Mouse (Mus musculus) left cerebral cortex, adult 11 months (tissue): ENCODE data around the gene Psmb10.
A peak's percentile ranks its signal among the peaks of the same experiment; 100 is the strongest.
"Not testable (repeated sequence)": the region's sequence is repeated elsewhere in the genome, so short reads cannot be mapped to it uniquely, and the experiment has no call there.

Source experiments
- DNase-seq: peaks from one replicate; pipeline ENCODE4 v3.0.0; 2022; ENCODE audit warnings: low spot score

Gene Psmb10

DNA sequence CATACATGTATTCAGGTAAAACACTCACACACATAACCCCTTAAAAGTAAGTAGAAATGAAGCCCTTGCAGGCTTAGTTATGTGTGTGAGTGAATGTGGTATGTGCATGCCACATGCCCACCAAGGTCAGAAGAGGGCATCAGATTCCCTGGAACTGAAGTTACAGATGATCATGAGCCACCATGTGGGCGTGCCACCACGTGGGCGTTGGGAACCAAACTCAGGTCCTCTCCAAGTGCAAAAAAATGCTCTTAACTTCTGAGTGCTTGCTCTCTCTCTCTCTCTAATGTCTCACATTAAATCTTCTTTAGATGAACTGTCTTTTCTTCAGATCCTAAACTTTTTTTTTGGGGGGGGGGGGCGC lies at the start of gene Psmb10:
Psmb10 (minus strand) TSS at position 139 of the 364 bp plus-strand sequence.
- no peak for DNase-seq

DNA sequence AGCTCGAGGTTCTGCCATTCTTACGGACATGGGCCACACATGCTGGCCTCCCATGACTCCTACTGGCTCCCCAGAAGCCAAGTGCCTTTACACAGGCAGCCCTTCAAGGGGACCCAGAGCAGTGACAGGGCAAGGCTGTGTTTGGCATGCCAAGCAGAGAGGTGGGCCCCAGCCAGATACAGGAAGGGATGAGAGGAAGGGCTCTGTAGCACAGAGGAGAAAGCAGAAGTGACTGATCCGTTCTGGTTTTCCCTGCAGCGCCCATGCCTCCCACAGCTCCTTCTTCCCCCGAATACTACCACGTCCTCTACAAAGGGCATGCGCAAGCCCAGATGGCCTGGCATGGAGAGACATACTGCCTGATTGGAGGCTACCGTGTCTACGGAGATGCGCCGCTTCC lies 45.2 kb upstream of the Psmb10 start:
- DNase-seq: not testable (repeated sequence)

DNA sequence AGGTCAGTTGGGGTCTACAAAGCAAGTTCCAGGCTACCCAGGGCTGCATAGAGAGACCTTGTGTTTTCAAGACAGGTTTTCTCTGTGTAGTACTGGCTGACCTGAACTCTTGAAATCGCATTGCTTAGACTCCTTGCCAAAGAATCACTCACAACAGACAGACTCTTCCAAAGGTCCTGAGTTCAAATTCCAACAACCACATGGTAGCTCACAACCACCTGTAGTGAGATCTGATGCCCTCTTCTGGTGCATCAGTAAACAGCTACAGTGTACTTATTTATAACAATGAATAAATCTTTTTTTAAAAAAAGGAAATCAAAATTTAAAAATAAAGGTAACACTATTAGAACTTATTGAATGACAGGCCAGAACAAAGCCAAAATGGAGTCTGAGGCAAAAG lies 42.9 kb upstream of the Psmb10 start:
- DNase-seq: no peak

GRCm38 (mm10) chr8:105979325-105979724 lies 41.1 kb upstream of the Psmb10 start, which contains the start of gene Dpep3:
Gene Dpep3 (minus strand): TSS chr8:105979429.
- DNase-seq: no peak

DNA sequence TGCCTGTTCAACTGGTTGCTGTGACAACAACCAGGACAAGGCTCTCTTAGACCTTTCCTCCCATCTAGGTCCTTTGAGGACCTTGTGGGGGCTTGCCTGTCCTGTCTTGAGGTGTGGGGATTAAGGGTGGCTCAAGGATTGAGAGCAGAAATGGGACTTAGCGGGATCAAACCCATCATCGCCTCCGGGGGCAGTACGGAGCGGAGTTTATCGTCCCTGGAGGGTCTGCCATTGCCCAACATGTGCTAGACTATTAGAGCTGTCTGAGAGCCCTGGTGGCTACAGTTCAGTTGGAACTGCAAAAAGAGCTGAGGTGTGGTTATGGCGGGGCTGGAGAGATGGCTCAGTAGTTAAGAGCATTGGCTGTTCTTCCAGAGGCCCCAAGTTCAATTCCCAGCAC lies 37.1 kb upstream of the Psmb10 start:
- DNase-seq: no peak

DNA sequence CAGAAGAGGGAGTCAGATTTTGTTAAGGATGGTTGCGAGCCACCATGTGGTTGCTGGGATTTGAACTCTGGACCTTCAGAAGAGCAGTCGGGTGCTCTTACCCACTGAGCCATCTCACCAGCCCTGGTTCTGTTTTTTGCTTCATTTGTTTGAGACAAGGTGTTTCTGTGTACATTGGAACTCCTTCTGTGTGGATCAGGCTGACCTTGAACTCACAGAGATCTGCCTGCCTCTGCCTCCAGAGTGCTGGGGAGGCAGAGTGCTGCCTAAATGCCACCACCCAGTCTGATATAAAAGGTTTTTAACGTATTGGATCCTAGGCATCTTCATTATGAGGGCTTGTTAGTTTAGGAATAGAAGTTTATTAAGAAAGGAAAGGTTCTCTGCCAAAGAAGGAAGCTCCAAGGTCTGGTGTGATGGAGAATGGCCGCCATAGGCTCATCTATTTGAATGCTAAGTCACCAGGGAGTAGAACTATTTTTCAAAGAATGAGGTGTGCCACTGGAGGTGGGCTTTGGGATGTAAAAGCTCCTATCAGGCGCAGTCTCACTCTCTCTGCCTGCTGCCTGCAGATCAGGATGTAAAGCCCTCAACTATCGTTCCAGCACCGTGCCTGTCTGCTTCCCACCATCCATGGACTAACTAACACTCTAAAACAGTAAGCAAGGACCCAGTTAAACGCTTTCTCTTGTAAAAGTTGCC lies 32.9 kb upstream of the Psmb10 start:
- DNase-seq: no peak

DNA sequence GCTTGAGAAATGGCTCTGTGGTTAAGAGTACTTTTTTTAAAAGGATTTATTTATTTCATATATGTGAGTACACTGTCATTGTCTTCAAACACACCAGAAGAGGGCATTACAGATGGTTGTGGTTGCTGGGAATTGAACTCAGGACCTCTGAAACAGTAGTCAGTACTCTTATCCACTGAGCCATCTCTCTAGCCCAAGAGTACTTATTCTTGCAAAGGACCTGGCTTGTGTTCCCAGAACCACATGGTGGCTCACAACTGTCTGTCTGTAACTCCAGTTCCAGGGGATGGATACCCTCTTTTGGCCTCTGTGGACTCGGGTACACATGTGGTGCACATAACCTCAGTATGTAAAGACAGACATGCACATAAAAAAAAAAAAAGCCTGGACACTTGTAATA lies 31.1 kb upstream of the Psmb10 start:
- no peak for DNase-seq

DNA sequence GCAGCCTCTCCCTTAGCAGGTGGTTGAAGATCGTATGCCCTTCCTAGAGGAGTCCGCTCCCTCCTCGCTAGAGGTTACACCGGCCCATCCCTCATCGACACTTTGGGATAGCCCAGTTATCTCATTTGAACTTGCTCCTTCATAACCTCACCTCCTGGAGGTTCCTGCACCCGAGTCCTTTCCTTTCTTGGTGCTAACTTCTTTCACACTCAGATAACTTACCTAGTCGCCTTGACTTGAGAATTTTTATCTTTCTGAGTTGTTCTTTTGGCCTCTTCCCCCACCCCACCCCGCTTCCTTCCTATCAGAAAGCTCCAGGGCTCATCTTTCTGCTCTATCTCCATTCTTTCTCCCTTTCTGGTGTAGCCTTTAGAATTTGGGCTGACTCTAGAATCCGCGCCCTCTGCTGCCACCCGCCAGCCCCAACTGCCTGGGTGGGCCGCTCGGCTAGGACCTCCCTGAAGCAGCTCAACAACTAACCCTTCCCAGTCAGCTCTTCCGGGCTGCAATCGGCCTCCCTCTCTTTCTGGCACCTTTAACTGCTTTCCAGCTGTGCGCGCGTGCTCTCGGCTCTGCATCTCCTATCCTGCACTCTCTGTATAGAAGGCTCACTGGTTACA lies 28.6 kb upstream of the Psmb10 start:
- DNase-seq: no peak

GRCm38 (mm10) chr8:105965905-105966341 lies 27.7 kb upstream of the Psmb10 start, which contains the start of gene Slc12a4:
Gene Slc12a4 (minus strand): TSS chr8:105966097.
- DNase-seq: no peak

GRCm38 (mm10) chr8:105965266-105965904 lies 27.1 kb upstream of the Psmb10 start:
- no peak for DNase-seq

- no peak for DNase-seq
Observed at GRCm38 (mm10) chr8:105964506-105965265, 26.4 kb upstream of the Psmb10 start.

- DNase-seq: no peak
Observed at GRCm38 (mm10) chr8:105961536-105961935, 23.3 kb upstream of the Psmb10 start.

- DNase-seq: no peak
Observed at GRCm38 (mm10) chr8:105961101-105961500, 22.9 kb upstream of the Psmb10 start.

DNA sequence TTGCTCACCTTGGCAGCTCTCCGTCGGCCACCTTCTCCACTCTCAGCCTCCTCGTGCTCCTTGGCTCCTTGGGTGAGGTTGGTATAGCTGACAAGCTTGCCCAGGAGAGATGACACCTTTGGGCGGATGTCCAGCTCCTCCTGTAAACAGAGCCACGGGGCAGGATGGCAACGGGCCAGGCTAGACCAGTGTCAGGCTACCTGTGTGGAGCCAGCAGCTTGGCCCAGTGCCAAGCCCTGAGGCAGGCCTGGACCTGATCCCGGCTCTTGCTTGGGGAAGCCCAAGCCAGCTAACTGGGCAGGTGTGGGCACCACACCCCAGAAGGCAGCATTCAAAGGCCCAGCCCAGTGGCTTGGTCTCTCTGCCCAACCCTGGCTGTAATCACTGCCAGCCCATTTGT lies 21.1 kb upstream of the Psmb10 start:
- DNase-seq: no peak

DNA sequence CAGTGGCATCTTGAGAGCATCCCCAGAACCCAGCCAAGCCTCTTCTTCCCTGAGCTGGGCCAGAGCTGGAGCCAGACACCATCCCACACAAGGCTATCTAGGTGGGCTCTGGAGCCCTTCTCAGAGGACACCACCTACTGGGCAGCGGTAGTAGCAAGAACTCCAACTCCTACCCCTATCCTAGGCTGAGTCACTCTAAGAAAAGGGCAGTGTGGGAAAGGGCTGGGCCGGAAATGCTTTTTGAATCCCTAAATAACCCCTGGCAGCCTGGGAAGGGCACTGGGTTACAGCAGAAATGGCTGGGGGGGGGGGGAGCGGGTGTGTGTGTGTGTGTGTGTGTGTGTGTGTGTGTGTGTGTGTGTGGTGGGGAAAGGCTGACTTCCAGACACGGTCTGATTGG lies 19.6 kb upstream of the Psmb10 start:
- DNase-seq: no peak

- no peak for DNase-seq
Observed at GRCm38 (mm10) chr8:105956556-105956955, 18.3 kb upstream of the Psmb10 start.

DNA sequence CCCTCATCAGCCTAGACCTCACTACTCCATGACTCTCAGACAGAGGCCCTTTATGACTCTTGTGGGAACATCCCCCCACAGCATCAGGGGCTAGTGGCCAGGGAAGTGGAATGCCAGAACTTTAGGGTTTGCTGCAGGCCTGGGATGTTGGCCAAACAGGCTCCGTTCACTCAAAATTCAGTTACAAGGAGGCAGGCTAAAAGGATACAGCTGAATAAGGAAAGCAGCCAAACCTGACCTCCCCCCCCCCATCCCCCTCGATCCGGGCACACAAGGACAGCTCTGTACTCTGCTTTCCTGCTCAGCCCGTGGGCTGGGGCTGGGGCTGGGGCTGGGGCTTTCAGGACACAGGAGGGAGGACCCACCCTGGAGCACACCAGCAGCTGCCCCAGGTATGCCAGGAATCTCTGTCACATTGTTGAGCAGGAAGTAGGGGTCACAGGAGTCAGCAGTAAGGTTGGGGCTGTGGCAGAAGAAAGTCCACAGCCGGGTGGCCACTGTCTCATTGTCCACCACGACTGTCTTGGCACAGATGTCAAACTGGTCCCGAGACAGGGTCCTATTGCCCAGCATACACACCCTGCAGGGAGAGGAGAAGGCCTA lies 12.9 kb upstream of the Psmb10 start:
- no peak for DNase-seq

- peak; percentile 50 for DNase-seq
Observed at GRCm38 (mm10) chr8:105949350-105949749, 11.1 kb upstream of the Psmb10 start.

DNA sequence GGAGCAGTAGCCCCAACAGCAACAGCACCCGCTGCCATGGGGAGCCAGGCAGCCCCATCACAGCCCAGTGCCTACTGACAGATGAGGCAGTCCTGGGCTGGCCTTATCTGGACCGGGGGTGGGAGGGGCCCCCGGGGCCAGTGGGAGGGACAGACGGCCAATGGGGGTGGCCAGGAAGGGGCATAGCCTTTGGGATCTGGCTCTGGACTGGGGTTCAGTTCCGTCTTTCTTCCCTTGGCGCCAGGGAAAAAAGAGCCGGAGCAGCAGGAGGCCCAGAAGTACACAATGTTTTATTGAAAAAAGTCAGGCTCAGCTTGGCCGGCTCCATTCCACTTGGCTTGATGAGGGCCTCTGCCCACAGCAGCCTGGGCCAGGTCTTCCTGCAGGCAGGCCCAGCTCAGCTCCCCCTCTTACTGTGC lies 5.1 kb upstream of the Psmb10 start, which contains the start of gene Lcat:
Lcat (minus strand) TSS at position 62 of the 419 bp plus-strand sequence.
- no peak for DNase-seq

GRCm38 (mm10) chr8:105942542-105942941 lies 4.3 kb upstream of the Psmb10 start:
- no peak for DNase-seq

GRCm38 (mm10) chr8:105942026-105942425 lies 3.8 kb upstream of the Psmb10 start:
- DNase-seq: no peak
